Mouse (Mus musculus) ES-E14 (cell line): ENCODE results near the gene Siae.

ENCODE experiments used
- ZC3H11A ChIP-seq: IDR thresholded peaks from 2 replicates; pipeline ENCODE4 v1.6.1; 2012; ENCODE audit warnings: low read depth, mild to moderate bottlenecking, inconsistent platforms, low read length, borderline replicate concordance
- ZNF384 ChIP-seq: IDR thresholded peaks from 2 replicates; pipeline ENCODE4 v1.6.1; 2012; ENCODE audit warnings: low read depth, low read length, inconsistent platforms

DNA sequence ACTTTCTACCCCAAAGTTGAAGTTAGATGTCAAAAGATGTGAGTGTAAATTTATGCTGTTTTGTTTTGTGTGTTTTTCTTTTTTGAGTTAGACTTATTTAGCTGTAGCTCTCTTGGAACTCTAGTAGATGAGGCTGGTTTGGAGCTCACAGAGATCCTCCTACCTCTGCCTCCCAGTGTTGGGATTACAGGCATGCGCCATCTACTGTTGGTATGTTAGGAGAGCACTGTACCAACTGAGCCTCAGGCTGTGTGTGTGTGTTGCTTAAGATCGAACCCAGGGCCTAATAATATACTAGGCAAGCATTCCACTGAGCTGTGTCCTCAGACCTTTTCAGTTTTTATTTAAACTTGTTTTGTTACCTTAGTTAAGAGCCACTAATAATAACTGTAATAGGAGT, 43.4 kb upstream of the Siae start:
- TF ChIP-seq ZNF384, result no peak
- TF ChIP-seq ZC3H11A, result no peak
